Mouse (Mus musculus) ES-Bruce4 (cell line): ENCODE results near the gene Pik3r1. TPM values are rescaled to one million over a fixed set of nuclear protein-coding genes. Genes with fewer than 3 reads are reported as not detected.

Experiments
- H3K27ac ChIP-seq: 2 replicates; pipeline ENCODE4 v1.5.1; 2012; ENCODE audit warnings: low read length, inconsistent platforms; ENCODE audit not compliant: insufficient read depth
- H3K27me3 ChIP-seq: 2 replicates; pipeline ENCODE4 v1.6.1; 2012; ENCODE audit warnings: mild to moderate bottlenecking, low read length, inconsistent platforms; ENCODE audit not compliant: control insufficient read depth, poor library complexity, insufficient read depth, severe bottlenecking
- H3K36me3 ChIP-seq: 2 replicates; pipeline ENCODE4 v1.6.1; 2012; ENCODE audit warnings: inconsistent platforms, mild to moderate bottlenecking, low read length, moderate library complexity; ENCODE audit not compliant: control insufficient read depth, poor library complexity, insufficient read depth, severe bottlenecking
- H3K4me1 ChIP-seq: one replicate; pipeline ENCODE4 v1.8.1; 2011; ENCODE audit warnings: low read length; ENCODE audit not compliant: control insufficient read depth, insufficient read depth
- H3K4me3 ChIP-seq: 2 replicates; pipeline ENCODE4 v1.5.1; 2011; ENCODE audit warnings: low read depth, mild to moderate bottlenecking, low read length
- H3K9ac ChIP-seq: 2 replicates; pipeline ENCODE4 v1.6.1; 2012; ENCODE audit warnings: low read depth, mild to moderate bottlenecking, inconsistent platforms; ENCODE audit not compliant: poor library complexity, severe bottlenecking
- H3K9me3 ChIP-seq: replicated peaks from 2 replicates; pipeline ENCODE4 v1.6.1; 2012; ENCODE audit warnings: mild to moderate bottlenecking, low read length, inconsistent platforms; ENCODE audit not compliant: control insufficient read depth, poor library complexity, insufficient read depth, severe bottlenecking
- CTCF ChIP-seq: IDR thresholded peaks from one replicate; pipeline ENCODE4 v1.8.1; 2011; ENCODE audit warnings: low read depth, low read length
- EP300 ChIP-seq: IDR thresholded peaks from 2 replicates; pipeline ENCODE4 v1.6.1; 2011; ENCODE audit warnings: low read depth, low read length; ENCODE audit not compliant: insufficient read depth
- POLR2A ChIP-seq: IDR thresholded peaks from one replicate; pipeline ENCODE4 v1.8.1; 2011; ENCODE audit warnings: low read length; ENCODE audit not compliant: insufficient read depth
- polyA plus RNA-seq: library from polyadenylated mRNA; stranded (reverse); fragments of >200 nt; gene quantifications from 2 replicates; pipeline ENCODE4 v1.2.4, GENCODE M21; 2011; ENCODE audit warnings: low read depth; ENCODE audit not compliant: missing spikeins, insufficient read depth, insufficient read length

Pik3r1 gene
- polyA plus RNA-seq, 1 experiment = 7.5 TPM

- no peak overlapping the region for H3K9ac ChIP-seq
- no peaks in the 10 kb centered on the region for H3K4me1 ChIP-seq
- H3K27me3 ChIP-seq = no peaks in the 10 kb centered on the region
- H3K4me3 ChIP-seq = no peak overlapping the region
- H3K36me3 ChIP-seq = no peaks in the 10 kb centered on the region
- TF ChIP-seq CTCF = peak; percentile 1
- no peak for TF ChIP-seq EP300
- no peak for TF ChIP-seq POLR2A
- no peak overlapping the region for H3K27ac ChIP-seq
- no peaks in the 10 kb centered on the region for H3K9me3 ChIP-seq
Measured at GRCm38 (mm10) chr13:101695876-101696275, 72.1 kb downstream of the Pik3r1 start.

GRCm38 (mm10) chr13:101694496-101695251 is 73.3 kb downstream of the Pik3r1 start:
- no peak for TF ChIP-seq CTCF
- no peak for TF ChIP-seq EP300
- TF ChIP-seq POLR2A = no peak
- Histone ChIP-seq H3K36me3 (no peaks in the 10 kb centered on the region), H3K27ac (no peak overlapping the region), H3K9me3 (no peaks in the 10 kb centered on the region), H3K9ac (peak overlapping the region; percentile 6; the same call in 1 of the 2 replicates), H3K27me3 (no peaks in the 10 kb centered on the region), H3K4me1 (no peaks in the 10 kb centered on the region), H3K4me3 (peak overlapping the region; percentile 46)

DNA sequence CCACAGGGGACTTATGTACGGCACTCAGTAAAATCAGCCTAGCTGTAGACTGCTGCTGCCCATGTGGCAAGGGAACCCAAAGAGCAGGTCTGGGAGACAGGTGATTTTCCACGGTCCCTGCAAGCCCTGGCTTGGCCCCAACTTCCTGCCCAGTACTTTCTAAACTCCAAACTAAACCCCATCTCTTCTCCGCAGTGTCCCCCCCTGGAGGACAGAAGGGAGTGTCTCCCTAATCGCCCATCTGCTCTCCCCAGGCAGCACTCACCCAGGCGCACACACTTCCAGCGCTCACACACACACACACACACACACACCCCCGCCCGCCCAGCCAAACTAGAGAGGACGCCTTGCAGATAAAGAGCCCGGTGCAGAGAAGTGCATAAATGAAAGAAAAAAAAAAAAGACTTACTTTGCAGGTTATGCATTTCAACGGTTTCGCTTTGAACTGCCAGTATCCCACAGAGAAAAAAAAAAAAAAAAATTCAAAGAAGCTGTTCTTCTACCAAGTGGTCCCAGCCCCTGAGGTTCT is 74.0 kb downstream of the Pik3r1 start:
- no peaks in the 10 kb centered on the region for H3K36me3 ChIP-seq
- H3K9me3 ChIP-seq = no peaks in the 10 kb centered on the region
- no peak overlapping the region for H3K27ac ChIP-seq
- TF ChIP-seq CTCF (no peak), POLR2A (no peak), EP300 (no peak)
- no peaks in the 10 kb centered on the region for H3K4me1 ChIP-seq
- H3K27me3 ChIP-seq = no peaks in the 10 kb centered on the region
- peak overlapping the region; percentile 46 for H3K4me3 ChIP-seq
- peak overlapping the region; percentile 6; the same call in 1 of the 2 replicates for H3K9ac ChIP-seq

GRCm38 (mm10) chr13:101692866-101693691 is 74.9 kb downstream of the Pik3r1 start:
- H3K4me3 ChIP-seq = no peak overlapping the region
- H3K4me1 ChIP-seq = no peaks in the 10 kb centered on the region
- no peaks in the 10 kb centered on the region; the same call in 1 of the 2 replicates for H3K36me3 ChIP-seq
- no peak overlapping the region for H3K27ac ChIP-seq
- H3K9ac ChIP-seq = no peak overlapping the region
- H3K9me3 ChIP-seq = no peaks in the 10 kb centered on the region
- no peaks in the 10 kb centered on the region for H3K27me3 ChIP-seq
- no peak for TF ChIP-seq POLR2A
- TF ChIP-seq CTCF = no peak
- no peak for TF ChIP-seq EP300

DNA sequence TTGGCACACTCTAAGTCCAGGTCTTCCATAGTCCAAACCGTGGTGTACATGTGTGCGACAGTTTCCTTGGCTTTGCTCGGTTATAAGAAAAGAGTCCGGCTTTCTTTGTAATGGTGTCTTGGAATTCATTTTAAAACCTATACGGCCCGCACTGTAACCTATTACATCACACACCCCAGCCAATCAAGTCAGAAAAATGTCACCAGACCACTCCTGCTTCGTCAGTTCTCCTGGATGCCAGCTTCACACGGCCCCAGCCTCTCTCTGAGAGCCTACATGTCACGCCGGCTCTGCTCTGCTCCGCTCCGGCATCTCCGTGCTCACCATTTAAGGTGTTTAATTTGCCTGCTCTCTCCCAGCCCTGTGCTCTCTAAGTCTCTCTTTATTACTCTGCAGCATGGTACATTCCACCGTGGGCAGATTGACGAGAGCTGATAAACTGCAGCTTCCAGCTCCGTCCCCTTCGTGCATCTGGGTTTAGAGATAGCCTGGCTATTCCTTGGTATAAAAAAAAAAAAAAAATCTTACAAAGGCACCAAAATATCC is 75.7 kb downstream of the Pik3r1 start:
- Histone ChIP-seq H3K4me1 (no peaks in the 10 kb centered on the region), H3K4me3 (no peak overlapping the region), H3K9ac (no peak overlapping the region)

More for the DNA sequence above, 75.7 kb downstream of the Pik3r1 start:
- TF ChIP-seq CTCF (no peak), POLR2A (no peak), EP300 (no peak)
- Histone ChIP-seq H3K27me3 (no peaks in the 10 kb centered on the region), H3K9me3 (no peaks in the 10 kb centered on the region), H3K36me3 (peaks cover 4% of the 10 kb centered on the region; the same call in 1 of the 2 replicates), H3K27ac (no peak overlapping the region)
